ENCODE assay signal across 11 mouse cellular contexts in genomic region chr2:63982351-63982751, GRCm38 (mm10).
DNase-seq lines count a peak whose midpoint lies in the region; ATAC-seq lines count a peak whose summit lies in the region.
"Had no signal": no experiment of that assay in that cellular context is flagged by ENCODE, and none has a peak within 500 bp of the region (broad histone marks: within the 10 kb centered on the region; RNA-seq: fewer than 3 reads in every experiment).

No protein-coding gene starts in this region.

- no peaks in the 10 kb centered on the region for H3K9me3 ChIP-seq in hindbrain, embryonic 10.5 days
- H3K9me3 ChIP-seq in hindbrain, embryonic 11.5 days (ENCODE audit: control insufficient read depth, low read length), result no peaks in the 10 kb centered on the region
- H3K9me3 ChIP-seq in forebrain, embryonic 16.5 days (ENCODE audit: control insufficient read depth, low read length), result no peaks in the 10 kb centered on the region
- no peaks in the 10 kb centered on the region for H3K9me3 ChIP-seq in midbrain, embryonic 14.5 days (ENCODE audit: control insufficient read depth, low read length)

- intact Hi-C loops in heart, postnatal 10 days (cut with DNase I), result loop anchor here (5.0 to 10.0 kb wide), 3 partner anchors 85 to 278 kb away; partner anchors contain the start of gene Fign
- intact Hi-C loops in gastrocnemius, postnatal 14 days (cut with DNase I; ENCODE audit: low total_unique reads), result no loop called here

- peaks cover 30% of the 10 kb centered on the region for H3K36me3 ChIP-seq in hindbrain, embryonic 10.5 days
- no peaks in the 10 kb centered on the region for H3K36me3 ChIP-seq in hindbrain, embryonic 11.5 days (ENCODE audit: control insufficient read depth, insufficient read depth, low read length)
- H3K36me3 ChIP-seq in forebrain, embryonic 16.5 days (ENCODE audit: control insufficient read depth, insufficient read depth), result 0 out of 2 replicates have a peak, but pooled peaks cover 2% of the 10 kb centered on the region
- peaks cover 13% of the 10 kb centered on the region for H3K36me3 ChIP-seq in midbrain, embryonic 14.5 days (ENCODE audit: control insufficient read depth, insufficient read depth, low read length)

- H3K4me1 ChIP-seq in hindbrain, embryonic 10.5 days (replicated peaks), result peaks cover 16% of the 10 kb centered on the region
- H3K4me1 ChIP-seq in hindbrain, embryonic 11.5 days (replicated peaks; ENCODE audit: control insufficient read depth, insufficient read depth, low read length), result no peaks in the 10 kb centered on the region
- H3K4me1 ChIP-seq in forebrain, embryonic 16.5 days (replicated peaks; ENCODE audit: control insufficient read depth, insufficient read depth, low read length), result peaks cover 12% of the 10 kb centered on the region
- peaks cover 11% of the 10 kb centered on the region for H3K4me1 ChIP-seq in midbrain, embryonic 14.5 days (ENCODE audit: control insufficient read depth, insufficient read depth, low read length)

- H3K27me3 ChIP-seq in hindbrain, embryonic 10.5 days (ENCODE audit: insufficient read depth, poor library complexity, severe bottlenecking), result no peaks in the 10 kb centered on the region
- H3K27me3 ChIP-seq in hindbrain, embryonic 11.5 days (ENCODE audit: control insufficient read depth, insufficient read depth, low read length), result no peaks in the 10 kb centered on the region
- H3K27me3 ChIP-seq in forebrain, embryonic 16.5 days (replicated peaks; ENCODE audit: control insufficient read depth, insufficient read depth, low read length), result peaks cover 12% of the 10 kb centered on the region
- no peaks in the 10 kb centered on the region for H3K27me3 ChIP-seq in midbrain, embryonic 14.5 days (ENCODE audit: control insufficient read depth, insufficient read depth, low read length)

- no peak overlapping the region for H3K4me3 ChIP-seq in hindbrain, embryonic 10.5 days
- no peak overlapping the region for H3K4me3 ChIP-seq in hindbrain, embryonic 11.5 days (ENCODE audit: low read depth, low read length)
- H3K4me3 ChIP-seq in forebrain, embryonic 16.5 days (replicated peaks; ENCODE audit: low read length), result no peak overlapping the region
- H3K4me3 ChIP-seq in midbrain, embryonic 14.5 days (replicated peaks; ENCODE audit: low read depth, low read length), result no peak overlapping the region
- H3K4me3 ChIP-seq: layer of hippocampus, adult 2 months had no signal

- 36% methylated on average over 4 of the region's 4 CpGs for WGBS in hindbrain, embryonic 10.5 days
- 35% methylated on average over 4 of the region's 4 CpGs for WGBS in hindbrain, embryonic 11.5 days
- 3% methylated on average over 4 of the region's 4 CpGs for WGBS in forebrain, embryonic 16.5 days
- 18% methylated on average over 4 of the region's 4 CpGs for WGBS in midbrain, embryonic 14.5 days

- H3K27ac ChIP-seq in hindbrain, embryonic 10.5 days, result 0 out of 2 replicates have a peak overlapping the region, but pooled peaks have one; percentile 5
- H3K27ac ChIP-seq in hindbrain, embryonic 11.5 days (ENCODE audit: low read depth, low read length), result no peak overlapping the region
- H3K27ac ChIP-seq in forebrain, embryonic 16.5 days (ENCODE audit: low read length), result no peak overlapping the region
- H3K27ac ChIP-seq in midbrain, embryonic 14.5 days (replicated peaks; ENCODE audit: low read depth, low read length), result 0 out of 2 replicates have a peak overlapping the region, but pooled peaks have one; percentile 4
- H3K27ac ChIP-seq: layer of hippocampus, adult 2 months; liver, embryonic 14.5 days had no signal

- no peak for ATAC-seq in hindbrain, embryonic 11.5 days (ENCODE audit: low FRiP score)
- peak; percentile 87 for ATAC-seq in forebrain, embryonic 16.5 days
- ATAC-seq in midbrain, embryonic 14.5 days (ENCODE audit: low FRiP score, low TSS enrichment), result 0 out of 2 replicates have a peak, but pooled peaks have one; percentile 58

- no peak overlapping the region for H3K9ac ChIP-seq in hindbrain, embryonic 11.5 days (ENCODE audit: low read depth, low read length)
- no peak overlapping the region for H3K9ac ChIP-seq in forebrain, embryonic 16.5 days (replicated peaks; ENCODE audit: low read depth, low read length)
- H3K9ac ChIP-seq in midbrain, embryonic 14.5 days (replicated peaks; ENCODE audit: low read length), result no peak overlapping the region
- H3K9ac ChIP-seq: liver, embryonic 14.5 days had no signal

- no peak overlapping the region for H3K4me2 ChIP-seq in hindbrain, embryonic 11.5 days (replicated peaks; ENCODE audit: low read depth, low read length)
- H3K4me2 ChIP-seq in forebrain, embryonic 16.5 days (ENCODE audit: low read length), result no peak overlapping the region
- no peak overlapping the region for H3K4me2 ChIP-seq in midbrain, embryonic 14.5 days (ENCODE audit: low read length)

- DNase-seq in hindbrain, embryonic 10.5 days (ENCODE audit: low spot score), result no peak
- no peak for DNase-seq in hindbrain, embryonic 11.5 days (ENCODE audit: low spot score)
- DNase-seq in heart, postnatal 10 days, result peak; percentile 74 to 75
- peak; percentile 45 for DNase-seq in midbrain, embryonic 14.5 days
- no peak for DNase-seq in right cerebral cortex, postnatal 10 days (ENCODE audit: low spot score in 2 of 2)
- DNase-seq in gastrocnemius, postnatal 14 days, result no peak
- no peak for DNase-seq in adrenal gland, postnatal 4 days (ENCODE audit: low spot score in 2 of 2)
- DNase-seq: cerebellum, adult 9-10 months had no signal

Comparison
In these comparisons a context has a peak if more than half of its experiments do, and no peak if none do; other contexts are left out.
1. H3K27ac ChIP-seq: peak in hindbrain, embryonic 10.5 days (single experiment) and midbrain, embryonic 14.5 days (single experiment); none in hindbrain, embryonic 11.5 days (single experiment) and forebrain, embryonic 16.5 days (single experiment).
2. DNase-seq: peak in heart, postnatal 10 days (2 of 2) and midbrain, embryonic 14.5 days (single experiment); none in hindbrain, embryonic 10.5 days (single experiment), hindbrain, embryonic 11.5 days (single experiment), right cerebral cortex, postnatal 10 days (0 of 2), gastrocnemius, postnatal 14 days (single experiment) and adrenal gland, postnatal 4 days (0 of 2).